Mouse (Mus musculus): ENCODE results near the gene Trim69. TPM values are rescaled to one million over a fixed set of nuclear protein-coding genes. Genes with fewer than 3 reads are reported as not detected.
"Not testable (repeated sequence)": the region's sequence is repeated elsewhere in the genome, so short reads cannot be mapped to it uniquely, and the experiment has no call there.

The Trim69 gene
- polyA plus RNA-seq, 1 experiment from 2014 or later: not detected

DNA sequence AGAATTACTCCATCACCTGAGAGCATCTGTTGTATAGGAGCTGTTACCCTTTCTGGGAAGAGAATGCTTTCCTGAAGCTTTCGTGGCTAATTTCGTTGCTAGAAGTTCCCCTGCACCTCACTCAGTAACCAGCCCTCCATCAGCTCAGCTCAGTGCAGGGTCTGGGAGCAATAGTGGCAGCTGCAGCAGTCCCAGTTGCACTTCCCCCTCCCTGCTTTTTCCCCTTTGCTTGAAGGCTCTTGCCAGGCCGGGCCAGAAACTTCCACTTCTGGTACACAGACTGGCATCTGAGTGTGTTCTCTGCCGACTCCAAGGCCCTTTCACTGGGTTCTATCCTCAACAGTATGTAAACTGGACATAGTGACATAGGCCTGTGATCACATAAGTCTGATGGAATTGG is 24.6 kb downstream of the Trim69 start:
- Histone ChIP-seq H3K27me3 (replicated peaks; ENCODE audit: control insufficient read depth, insufficient read depth, low read length) (no peaks in the 10 kb centered on the region), H3K9ac (ENCODE audit: low read length) (no peak overlapping the region), H3K9me3 (replicated peaks; ENCODE audit: control insufficient read depth, low read length) (no peaks in the 10 kb centered on the region), H3K27ac (ENCODE audit: low read depth, low read length) (no peak overlapping the region), H3K4me3 (ENCODE audit: low read depth, low read length) (no peak overlapping the region), H3K4me1 (ENCODE audit: control insufficient read depth, insufficient read depth, low read length) (no peaks in the 10 kb centered on the region), H3K4me2 (ENCODE audit: low read length) (no peak overlapping the region), H3K36me3 (ENCODE audit: control insufficient read depth, insufficient read depth, low read length) (no peaks in the 10 kb centered on the region)
- 86% methylated on average over 4 of the region's 4 CpGs for WGBS
- DNase-seq (ENCODE audit: low spot score): no peak
- no peak for ATAC-seq

GRCm38 (mm10) chr2:122186106-122186505 is 25.6 kb downstream of the Trim69 start, which contains the start of the genes Patl2 and Terb2:
Patl2 (minus strand) TSS chr2:122186189.
Terb2 (plus strand) TSS chr2:122186272.
- Histone ChIP-seq H3K4me1 (ENCODE audit: control insufficient read depth, insufficient read depth, low read length) (no peaks in the 10 kb centered on the region), H3K9ac (ENCODE audit: low read length) (no peak within 1 kb of the TSS), H3K4me3 (ENCODE audit: low read depth, low read length) (no peak within 1 kb of the TSS), H3K9me3 (replicated peaks; ENCODE audit: control insufficient read depth, low read length) (no peaks in the 10 kb centered on the region), H3K4me2 (ENCODE audit: low read length) (no peak within 1 kb of the TSS), H3K27ac (ENCODE audit: low read depth, low read length) (no peak within 1 kb of the TSS), H3K27me3 (replicated peaks; ENCODE audit: control insufficient read depth, insufficient read depth, low read length) (no peaks in the 10 kb centered on the region), H3K36me3 (ENCODE audit: control insufficient read depth, insufficient read depth, low read length) (no peaks in the 10 kb centered on the region)
- ATAC-seq (no peak), DNase-seq (ENCODE audit: low spot score) (no peak)
- WGBS: 86% methylated on average over 17 of the region's 17 CpGs

GRCm38 (mm10) chr2:122186751-122187150 is 26.3 kb downstream of the Trim69 start:
- ATAC-seq: no peak
- Histone ChIP-seq H3K9ac (ENCODE audit: low read length) (no peak overlapping the region), H3K36me3 (ENCODE audit: control insufficient read depth, insufficient read depth, low read length) (no peaks in the 10 kb centered on the region), H3K9me3 (replicated peaks; ENCODE audit: control insufficient read depth, low read length) (no peaks in the 10 kb centered on the region), H3K4me1 (ENCODE audit: control insufficient read depth, insufficient read depth, low read length) (no peaks in the 10 kb centered on the region), H3K27ac (ENCODE audit: low read depth, low read length) (no peak overlapping the region), H3K27me3 (replicated peaks; ENCODE audit: control insufficient read depth, insufficient read depth, low read length) (no peaks in the 10 kb centered on the region), H3K4me3 (ENCODE audit: low read depth, low read length) (no peak overlapping the region), H3K4me2 (ENCODE audit: low read length) (no peak overlapping the region)
- 97% methylated on average over 3 of the region's 3 CpGs for WGBS
- no peak for DNase-seq (ENCODE audit: low spot score)

DNA sequence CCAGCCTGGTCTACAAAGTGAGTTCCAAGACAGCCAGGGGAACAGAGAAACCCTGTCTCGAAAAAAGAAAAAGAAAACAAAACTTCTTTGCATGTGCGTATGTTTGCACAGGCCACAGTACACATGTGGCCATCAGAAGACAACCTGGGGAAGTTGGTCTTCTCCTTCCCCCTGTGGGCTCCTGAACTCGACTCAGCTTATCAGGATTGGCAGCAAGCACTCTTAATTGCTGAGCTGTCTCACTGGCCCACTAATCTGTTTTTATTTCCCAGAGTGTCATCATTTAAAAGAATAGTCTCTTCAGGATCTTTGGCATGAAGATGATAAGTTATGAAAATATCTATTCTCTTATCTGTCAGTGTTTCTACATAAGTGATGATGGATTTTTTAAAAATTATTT is 31.3 kb downstream of the Trim69 start:
- Histone ChIP-seq H3K27me3 (replicated peaks; ENCODE audit: control insufficient read depth, insufficient read depth, low read length) (no peaks in the 10 kb centered on the region), H3K36me3 (ENCODE audit: control insufficient read depth, insufficient read depth, low read length) (no peaks in the 10 kb centered on the region), H3K4me2 (ENCODE audit: low read length) (no peak overlapping the region), H3K4me1 (ENCODE audit: control insufficient read depth, insufficient read depth, low read length) (no peaks in the 10 kb centered on the region), H3K9ac (ENCODE audit: low read length) (no peak overlapping the region), H3K9me3 (replicated peaks; ENCODE audit: control insufficient read depth, low read length) (no peaks in the 10 kb centered on the region), H3K27ac (ENCODE audit: low read depth, low read length) (no peak overlapping the region), H3K4me3 (ENCODE audit: low read depth, low read length) (no peak overlapping the region)
- WGBS: 79% methylated on average over 3 of the region's 3 CpGs
- ATAC-seq (no peak), DNase-seq (ENCODE audit: low spot score) (no peak)

DNA sequence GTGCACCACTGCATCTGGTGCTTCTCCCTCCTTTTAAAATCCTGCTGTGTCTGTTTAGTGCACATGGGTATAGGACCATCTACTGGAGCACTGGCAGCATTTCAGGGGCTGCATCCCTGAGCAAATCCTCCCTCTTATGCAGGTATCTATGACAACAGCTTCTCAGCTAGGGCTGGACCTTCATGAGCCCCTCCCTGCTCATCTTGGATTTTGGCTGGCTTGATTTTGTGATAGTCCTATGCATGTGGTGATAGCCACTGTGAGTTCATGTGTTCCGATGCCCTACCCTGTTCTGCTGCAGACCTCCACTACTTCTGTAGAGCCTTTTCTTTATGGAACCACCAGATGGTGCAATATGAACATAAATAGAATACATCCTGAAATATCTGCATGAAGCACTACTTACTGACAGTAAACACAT is 34.0 kb downstream of the Trim69 start:
- no peak overlapping the region for H3K9ac ChIP-seq (ENCODE audit: low read length)
- no peak overlapping the region for H3K27ac ChIP-seq (ENCODE audit: low read depth, low read length)
- ATAC-seq (peak; percentile 44), DNase-seq (ENCODE audit: low spot score) (peak; percentile 81)
- H3K9me3 ChIP-seq (replicated peaks; ENCODE audit: control insufficient read depth, low read length): no peaks in the 10 kb centered on the region
- H3K4me1 ChIP-seq (ENCODE audit: control insufficient read depth, insufficient read depth, low read length): no peaks in the 10 kb centered on the region
- H3K4me3 ChIP-seq (ENCODE audit: low read depth, low read length): no peak overlapping the region
- H3K27me3 ChIP-seq (replicated peaks; ENCODE audit: control insufficient read depth, insufficient read depth, low read length): no peaks in the 10 kb centered on the region
- WGBS: 77% methylated on average over 1 of the region's 1 CpGs
- H3K36me3 ChIP-seq (ENCODE audit: control insufficient read depth, insufficient read depth, low read length): no peaks in the 10 kb centered on the region
- H3K4me2 ChIP-seq (ENCODE audit: low read length): no peak overlapping the region

DNA sequence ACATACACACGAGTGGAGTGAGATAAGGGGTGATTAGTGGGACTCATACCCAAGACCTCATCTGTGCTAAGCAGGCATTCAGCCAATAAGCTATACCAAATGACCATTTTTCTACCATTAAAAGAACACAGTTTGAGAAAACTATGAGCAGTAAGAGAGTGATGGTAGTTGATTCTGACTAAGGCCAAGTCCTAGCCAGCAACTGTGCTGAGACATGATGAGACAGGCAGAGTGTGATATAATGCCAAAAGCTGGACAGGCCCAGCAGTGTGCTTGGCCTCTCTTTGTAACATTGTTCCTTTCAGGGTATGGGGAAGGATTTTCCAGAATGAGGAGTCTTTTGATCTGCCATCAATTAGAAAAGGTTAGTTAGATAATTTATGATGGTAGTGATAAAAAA is 41.0 kb downstream of the Trim69 start:
- Histone ChIP-seq H3K4me1 (ENCODE audit: control insufficient read depth, insufficient read depth, low read length) (no peaks in the 10 kb centered on the region), H3K27me3 (replicated peaks; ENCODE audit: control insufficient read depth, insufficient read depth, low read length) (no peaks in the 10 kb centered on the region), H3K36me3 (ENCODE audit: control insufficient read depth, insufficient read depth, low read length) (no peaks in the 10 kb centered on the region), H3K9ac (ENCODE audit: low read length) (no peak overlapping the region), H3K4me3 (ENCODE audit: low read depth, low read length) (no peak overlapping the region), H3K27ac (ENCODE audit: low read depth, low read length) (no peak overlapping the region), H3K4me2 (ENCODE audit: low read length) (no peak overlapping the region), H3K9me3 (replicated peaks; ENCODE audit: control insufficient read depth, low read length) (no peaks in the 10 kb centered on the region)
- DNase-seq (ENCODE audit: low spot score) (no peak), ATAC-seq (no peak)
- WGBS: 82% methylated on average over 1 of the region's 1 CpGs

DNA sequence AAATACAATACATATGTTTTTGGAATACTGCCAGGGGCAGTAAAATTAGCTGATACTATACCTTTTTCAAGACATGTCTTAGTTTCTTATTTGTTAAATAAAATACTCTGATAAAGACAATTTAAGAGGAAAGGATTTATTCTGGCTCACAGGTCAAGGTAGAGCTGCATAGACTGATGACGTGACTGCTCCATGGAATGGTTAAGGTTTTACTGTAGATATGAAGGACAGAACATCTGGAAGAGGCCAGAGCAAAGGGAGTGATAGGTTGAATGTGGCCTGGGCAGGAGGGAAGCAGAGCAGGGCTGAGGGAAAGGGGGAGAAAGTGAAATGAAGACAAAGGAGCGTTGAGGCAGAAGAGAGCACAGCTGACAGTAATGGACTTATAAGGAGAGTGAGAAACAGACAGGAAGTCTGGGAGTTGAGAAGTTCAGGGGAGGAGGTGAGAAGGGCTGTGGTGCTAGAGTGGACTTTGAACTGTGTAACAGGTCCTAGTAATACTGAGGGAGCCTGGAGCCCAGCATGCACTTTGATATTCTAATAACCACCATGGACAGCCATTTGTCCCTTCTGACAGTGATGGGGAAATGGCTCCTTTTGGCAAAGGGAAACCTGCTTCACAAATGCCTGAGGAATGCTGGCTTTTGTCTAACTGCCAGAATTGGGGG is 46.1 kb downstream of the Trim69 start:
- no peaks in the 10 kb centered on the region for H3K36me3 ChIP-seq (ENCODE audit: control insufficient read depth, insufficient read depth, low read length)
- DNase-seq (ENCODE audit: low spot score): no peak
- H3K27me3 ChIP-seq (replicated peaks; ENCODE audit: control insufficient read depth, insufficient read depth, low read length): no peaks in the 10 kb centered on the region
- no peaks in the 10 kb centered on the region for H3K4me1 ChIP-seq (ENCODE audit: control insufficient read depth, insufficient read depth, low read length)
- H3K4me2 ChIP-seq (ENCODE audit: low read length): no peak overlapping the region
- H3K9me3 ChIP-seq (replicated peaks; ENCODE audit: control insufficient read depth, low read length): no peaks in the 10 kb centered on the region
- no peak overlapping the region for H3K4me3 ChIP-seq (ENCODE audit: low read depth, low read length)
- 64% methylated on average over 2 of the region's 2 CpGs for WGBS
- H3K27ac ChIP-seq (ENCODE audit: low read depth, low read length): no peak overlapping the region
- no peak overlapping the region for H3K9ac ChIP-seq (ENCODE audit: low read length)
- no peak for ATAC-seq

- Histone ChIP-seq H3K9me3 (replicated peaks; ENCODE audit: control insufficient read depth, low read length) (no peaks in the 10 kb centered on the region), H3K36me3 (ENCODE audit: control insufficient read depth, insufficient read depth, low read length) (no peaks in the 10 kb centered on the region), H3K4me1 (ENCODE audit: control insufficient read depth, insufficient read depth, low read length) (no peaks in the 10 kb centered on the region), H3K27me3 (replicated peaks; ENCODE audit: control insufficient read depth, insufficient read depth, low read length) (no peaks in the 10 kb centered on the region), H3K4me2 (ENCODE audit: low read length) (no peak overlapping the region), H3K4me3 (ENCODE audit: low read depth, low read length) (no peak overlapping the region), H3K9ac (ENCODE audit: low read length) (no peak overlapping the region), H3K27ac (ENCODE audit: low read depth, low read length) (no peak overlapping the region)
- 50% methylated on average over 3 of the region's 3 CpGs for WGBS
- DNase-seq (ENCODE audit: low spot score) (no peak), ATAC-seq (no peak)
Observed at GRCm38 (mm10) chr2:122210534-122211228, 50.2 kb downstream of the Trim69 start.

- ATAC-seq; H3K36me3 ChIP-seq (ENCODE audit: control insufficient read depth, insufficient read depth, low read length); DNase-seq (ENCODE audit: low spot score); H3K27ac ChIP-seq (ENCODE audit: low read depth, low read length); H3K27me3 ChIP-seq (replicated peaks; ENCODE audit: control insufficient read depth, insufficient read depth, low read length); H3K9me3 ChIP-seq (replicated peaks; ENCODE audit: control insufficient read depth, low read length); H3K4me1 ChIP-seq (ENCODE audit: control insufficient read depth, insufficient read depth, low read length); H3K4me3 ChIP-seq (ENCODE audit: low read depth, low read length); H3K4me2 ChIP-seq (ENCODE audit: low read length); H3K9ac ChIP-seq (ENCODE audit: low read length): not testable (repeated sequence)
- 98% methylated on average over 4 of the region's 4 CpGs for WGBS
Observed at GRCm38 (mm10) chr2:122217075-122217474, 56.6 kb downstream of the Trim69 start.

Data from forebrain, embryonic 14.5 days (tissue).